Mouse (Mus musculus) cortical plate, adult 2 months (tissue): Measurements from ENCODE around the gene Tmem98.

Experiments
- CTCF ChIP-seq: fragments of 200-500 bp; IDR thresholded peaks from 2 replicates; pipeline ENCODE4 v1.5.1; 2011; ENCODE audit warnings: mild to moderate bottlenecking, control low read depth, low read length; ENCODE audit not compliant: insufficient read depth; ENCODE audit errors: extremely low read depth
- POLR2A ChIP-seq: fragments of 200-500 bp; IDR thresholded peaks from 2 replicates; pipeline ENCODE4 v1.6.1; 2011; ENCODE audit warnings: mild to moderate bottlenecking, low read length, control low read depth; ENCODE audit not compliant: insufficient read depth; ENCODE audit errors: extremely low read depth

DNA sequence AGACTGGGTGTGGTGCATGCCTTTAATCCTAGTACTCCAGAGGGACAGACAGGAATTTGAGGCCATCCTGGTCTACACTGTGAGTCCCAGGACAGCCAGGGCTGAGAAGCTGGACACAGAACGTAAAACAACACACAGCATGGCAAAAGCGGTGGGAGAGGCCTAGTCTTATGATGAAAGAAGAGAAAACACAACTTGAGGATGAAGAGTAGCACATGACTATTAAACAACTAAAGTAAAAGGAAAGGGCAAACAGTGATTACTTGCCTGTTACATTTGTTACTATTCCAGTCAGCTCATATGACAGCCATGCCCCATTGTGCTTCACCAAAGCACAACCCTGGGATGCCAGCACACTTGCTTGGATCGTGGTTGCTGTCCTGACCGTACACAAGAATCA, 43.9 kb upstream of the Tmem98 start:
- TF ChIP-seq POLR2A (no peak), CTCF (no peak)
